Mouse (Mus musculus) heart, adult 2 months (tissue): ENCODE measurements around the gene Myl9.

Experiments used
- CTCF ChIP-seq: fragments of 200-600 bp; IDR thresholded peaks from 2 replicates; pipeline ENCODE4 v1.8.1; 2022; ENCODE audit warnings: antibody characterized with exemption, mild to moderate bottlenecking, moderate library complexity
- POLR2A ChIP-seq: fragments of 200-500 bp; IDR thresholded peaks from 2 replicates; pipeline ENCODE4 v1.6.1; 2011; ENCODE audit warnings: mild to moderate bottlenecking, low read depth, low read length, control low read depth; ENCODE audit not compliant: insufficient read depth

GRCm38 (mm10) chr2:156776907-156777306, 1.7 kb downstream of the Myl9 start:
- TF ChIP-seq CTCF (no peak), POLR2A (no peak)
